Mouse (Mus musculus) MEL-GATA-1-ER (cell line): ENCODE data around the gene Fzd4.

Experiments
- DNase-seq: peaks from one replicate; pipeline ENCODE4 v3.0.0-alpha.2; 2012; ENCODE audit warnings: low read depth; ENCODE audit errors: extremely low read depth

The Fzd4 gene

DNA sequence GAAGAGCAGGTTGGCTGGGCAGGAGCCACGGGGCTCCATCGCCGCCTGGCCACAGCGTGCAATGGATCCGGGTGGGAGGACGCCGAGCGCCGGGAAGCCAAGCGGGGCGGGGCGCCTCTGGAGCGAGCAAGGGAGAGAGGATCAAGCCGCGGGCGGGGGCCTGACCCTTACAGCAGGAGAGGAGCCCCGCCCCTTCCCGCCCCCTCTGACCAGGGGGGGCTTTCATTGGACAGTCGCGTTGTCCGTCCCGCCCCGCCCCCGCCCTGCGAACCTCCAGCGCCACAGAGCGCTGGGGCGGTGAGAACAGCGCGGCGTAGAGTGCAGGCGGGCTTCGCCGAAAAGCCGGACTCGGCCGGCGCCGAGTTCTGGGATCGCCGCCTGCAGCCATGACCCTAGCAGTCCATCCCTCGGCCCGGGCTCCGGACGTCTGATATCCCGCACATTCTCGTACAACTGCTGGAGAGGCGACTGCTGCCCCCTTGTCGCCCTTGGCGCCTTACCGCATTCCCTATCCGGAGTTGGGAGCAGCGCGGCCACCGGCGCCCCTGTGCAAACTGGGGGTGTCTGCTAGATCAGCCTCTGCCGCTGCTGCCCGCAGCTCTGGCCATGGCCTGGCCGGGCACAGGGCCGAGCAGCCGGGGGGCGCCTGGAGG lies at the start of gene Fzd4, which contains the start of gene Tmem135:
Gene Fzd4, plus strand, starts transcription at position 275 of the 653 bp plus-strand sequence.
Gene Tmem135, minus strand, starts transcription at position 142 of the 653 bp plus-strand sequence.
- peak; percentile 60 for DNase-seq

DNA sequence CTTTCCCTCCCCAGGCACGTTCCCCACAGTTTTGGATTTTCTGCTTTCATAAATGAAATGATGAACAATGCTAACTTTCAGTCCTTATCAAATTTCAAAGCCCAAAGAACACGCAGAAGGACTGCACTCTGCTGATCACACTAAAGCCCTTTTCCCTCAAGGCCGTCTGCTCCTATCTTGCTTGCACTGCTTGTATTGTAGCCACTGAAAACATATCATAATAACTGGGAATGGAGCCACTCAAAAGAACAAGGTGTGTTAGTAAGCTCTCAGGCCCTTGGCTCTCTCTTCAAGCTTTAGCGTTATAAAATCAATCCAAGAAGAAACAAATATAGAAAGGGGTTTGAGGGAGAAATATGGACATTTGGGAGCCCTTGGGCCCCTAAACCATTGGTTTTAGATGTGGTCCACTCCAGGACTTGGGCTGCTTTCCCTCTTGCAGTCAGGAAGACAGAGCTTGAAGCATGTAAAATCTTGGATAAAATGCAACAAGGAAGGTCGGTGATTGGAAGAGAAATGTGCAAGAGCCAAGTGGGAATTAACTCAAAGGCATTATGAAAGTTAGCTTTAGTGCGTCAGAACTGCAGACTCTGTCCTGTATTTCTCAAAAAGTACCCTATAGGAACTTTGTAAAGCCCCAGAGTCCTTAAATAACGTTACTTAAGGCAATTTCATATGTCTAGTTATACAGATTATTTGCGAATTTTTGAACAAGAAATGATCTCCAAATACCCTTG lies 48.5 kb upstream of the Fzd4 start:
- no peak for DNase-seq

DNA sequence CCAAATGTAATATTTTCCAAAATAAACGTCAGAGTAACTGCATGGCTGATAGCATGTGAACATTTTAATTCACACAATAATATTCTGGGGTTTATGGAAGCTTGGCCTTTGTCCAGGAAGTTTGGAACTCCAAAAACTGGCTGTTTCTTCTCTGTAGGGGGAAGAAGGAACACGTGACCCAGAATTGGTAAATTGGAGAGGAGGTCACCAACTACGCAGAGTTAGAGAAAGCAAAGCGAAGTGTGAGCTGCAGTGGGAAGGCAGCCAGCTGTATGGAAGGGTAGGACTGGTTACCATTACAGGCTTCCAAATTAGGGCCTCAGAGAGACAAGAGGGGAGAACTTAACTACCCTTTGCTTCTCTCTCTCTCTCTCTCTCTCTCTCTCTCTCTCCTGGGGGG lies 47.8 kb upstream of the Fzd4 start:
- DNase-seq = no peak

DNA sequence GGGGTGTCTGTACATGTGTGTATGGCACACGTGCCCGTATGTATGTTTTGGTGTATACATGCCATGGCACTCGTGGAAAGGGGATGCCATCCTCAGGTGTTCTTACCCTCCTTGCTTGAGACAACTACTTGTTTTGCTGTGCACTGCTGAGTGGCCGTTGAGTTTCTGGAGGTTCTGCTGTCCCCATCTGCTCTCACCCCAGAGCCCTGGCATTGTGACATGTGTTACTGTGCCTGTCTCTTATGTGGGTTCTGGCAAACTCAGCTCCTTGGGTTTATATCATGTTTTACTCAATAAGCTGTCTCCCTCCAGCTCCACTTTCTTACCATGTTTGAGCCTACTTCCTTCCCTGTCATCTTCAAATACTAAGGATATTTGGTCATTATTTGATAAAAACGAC lies 40.2 kb upstream of the Fzd4 start:
- no peak for DNase-seq

DNA sequence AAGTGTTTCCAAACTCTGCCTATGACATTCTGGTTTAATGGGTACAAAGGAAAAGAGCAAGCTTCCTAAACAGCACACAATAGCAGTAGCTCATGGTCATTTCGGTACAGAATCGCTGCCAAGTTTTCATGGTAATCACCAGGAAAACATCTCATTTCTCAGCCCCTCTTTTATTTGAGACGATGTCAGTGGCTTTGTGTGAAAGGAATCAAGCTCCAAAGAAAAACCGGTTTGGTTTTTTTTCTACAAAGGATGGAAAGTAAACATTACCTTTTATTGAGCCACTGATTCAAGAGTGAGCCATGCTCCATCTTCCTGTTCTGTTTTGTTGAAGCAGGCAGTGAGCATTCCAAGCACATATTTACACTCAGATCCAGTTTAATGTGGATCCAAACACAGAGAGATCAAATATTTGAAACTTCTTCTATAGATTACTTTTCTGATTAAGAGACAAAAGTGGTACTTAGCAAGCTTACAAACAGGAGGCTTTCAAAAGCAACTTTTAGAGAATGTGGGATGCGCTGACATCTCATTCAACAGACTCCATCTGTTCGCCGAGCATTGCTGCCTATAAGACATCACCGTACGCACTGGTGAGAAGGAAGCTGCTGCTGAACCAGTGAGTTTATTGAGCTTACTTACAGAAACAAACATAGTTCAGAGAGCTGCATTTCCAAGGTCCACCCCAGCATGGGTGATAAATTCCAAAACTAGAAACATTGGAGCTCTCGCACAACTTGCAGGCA lies 38.8 kb upstream of the Fzd4 start:
- DNase-seq = no peak

DNA sequence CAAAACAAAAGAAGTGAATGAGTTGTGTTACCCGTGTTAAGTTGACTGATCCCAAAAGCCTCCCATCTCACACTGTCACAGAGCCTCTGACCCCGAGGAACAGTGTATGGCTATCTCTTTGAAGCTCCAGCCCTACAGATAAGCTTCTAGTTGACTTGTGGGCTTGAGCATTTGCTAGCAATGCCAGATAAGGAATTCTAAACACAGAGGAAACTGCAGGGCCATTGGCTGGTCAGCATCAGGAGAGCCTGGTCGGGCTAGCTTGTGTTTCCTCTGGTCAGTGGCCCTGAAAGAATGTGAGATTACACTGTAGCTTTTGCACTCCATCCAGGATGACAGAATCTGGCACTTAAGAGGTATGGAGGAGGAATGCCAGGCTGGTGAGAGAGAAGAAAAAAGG lies 36.5 kb upstream of the Fzd4 start:
- no peak for DNase-seq

DNA sequence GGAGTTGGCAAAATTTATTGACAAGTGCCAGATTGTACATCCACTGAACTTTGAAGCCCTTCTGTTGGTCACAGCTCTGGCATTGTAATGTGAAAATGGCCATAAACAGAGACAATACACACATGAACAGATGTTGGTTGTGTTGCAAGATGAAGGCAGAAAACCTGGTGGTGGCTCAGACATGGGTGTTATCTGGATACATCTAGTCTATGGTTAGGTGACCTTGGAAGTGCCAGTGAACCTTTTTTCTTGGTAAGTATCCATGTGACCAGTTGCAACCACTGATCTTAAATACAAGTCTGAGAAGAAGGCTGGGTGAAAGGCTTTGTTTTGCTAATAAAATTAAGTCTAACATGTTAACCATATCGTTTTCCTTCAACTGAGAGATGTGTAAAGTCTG lies 34.1 kb upstream of the Fzd4 start:
- DNase-seq = no peak

DNA sequence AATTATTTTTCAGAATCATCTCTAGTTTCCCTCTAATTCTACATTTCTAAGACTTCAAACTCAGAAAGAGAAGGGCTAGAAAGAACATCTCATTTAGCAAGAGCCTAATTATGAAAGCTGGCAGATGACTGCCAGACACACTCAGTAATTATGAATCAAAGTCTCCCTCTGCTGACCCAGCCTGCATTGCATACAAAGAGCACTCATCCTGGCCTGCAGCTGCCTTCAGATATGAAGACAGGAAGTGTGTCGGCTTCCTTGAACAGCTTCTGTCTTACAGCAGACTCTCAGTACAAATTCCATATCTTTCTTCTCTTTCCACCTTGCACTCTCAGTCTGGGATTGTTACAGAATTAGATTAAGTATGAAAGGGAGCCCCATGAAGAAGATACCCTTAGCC lies 33.2 kb upstream of the Fzd4 start:
- DNase-seq = no peak

DNA sequence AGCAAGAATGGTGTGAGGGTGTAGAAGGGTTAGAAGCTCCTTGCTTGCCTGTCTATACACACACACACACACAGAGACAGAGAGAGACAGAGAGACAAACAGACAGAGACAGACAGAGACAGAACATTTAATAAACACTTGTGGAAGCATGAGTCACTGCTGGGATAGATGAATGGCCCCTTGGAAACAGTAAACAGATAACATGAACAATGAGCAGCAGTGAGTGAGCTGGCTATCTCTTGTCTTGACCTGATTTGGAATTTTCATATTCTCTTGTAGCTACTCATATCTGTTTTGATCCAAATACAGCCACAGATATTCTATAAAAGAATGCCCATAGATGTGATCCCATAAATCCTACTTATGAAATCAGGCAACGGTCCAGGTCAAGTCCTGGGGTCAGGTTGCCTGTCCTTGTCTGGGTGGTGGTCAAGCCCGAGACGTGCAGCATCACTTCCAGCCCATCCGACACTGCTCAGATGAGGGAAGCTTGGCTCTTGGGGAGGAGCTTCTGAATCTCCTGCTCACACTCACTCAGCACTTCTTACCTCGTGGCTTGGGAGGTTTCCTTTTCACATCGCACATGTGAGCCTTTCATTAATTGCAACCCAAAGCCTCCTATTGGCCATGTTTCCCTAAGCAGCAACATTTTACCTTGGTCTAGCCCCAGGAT lies 32.4 kb upstream of the Fzd4 start:
- no peak for DNase-seq

DNA sequence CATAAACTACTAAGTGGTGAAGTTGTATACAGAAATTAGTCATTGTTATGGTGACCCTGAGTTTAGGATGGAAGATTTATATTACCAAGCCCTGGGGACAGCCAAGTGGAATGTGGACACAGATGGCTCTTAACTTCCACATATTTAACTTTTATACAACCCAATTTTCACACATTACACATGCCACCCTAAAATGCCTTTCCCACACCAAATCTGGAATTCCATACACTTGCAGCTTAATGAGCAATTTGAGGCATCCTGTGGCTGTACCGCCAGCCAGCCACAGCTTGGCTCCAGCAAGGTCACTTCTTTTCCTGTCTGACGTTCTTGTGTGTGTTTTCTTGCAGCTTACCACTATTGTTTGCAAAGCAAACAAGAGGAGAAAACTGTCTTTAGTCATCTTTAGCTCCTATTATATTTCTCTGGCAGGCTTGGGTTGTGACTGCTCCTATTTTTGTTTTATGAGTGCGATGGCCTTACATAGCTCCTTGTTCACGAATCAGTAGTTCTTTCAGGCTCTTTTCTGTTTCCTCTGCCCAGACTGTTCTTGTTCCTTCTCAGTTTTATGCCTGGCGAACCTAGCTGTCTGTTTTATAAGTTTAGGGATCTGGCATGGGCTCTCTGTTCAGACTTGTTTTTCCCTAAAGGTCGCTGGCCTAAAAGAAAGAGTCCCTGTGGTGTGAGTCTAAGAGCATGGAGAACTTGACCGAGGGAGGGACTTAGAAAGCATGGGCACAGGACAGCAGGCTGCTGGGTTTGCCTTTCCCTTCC lies 23.0 kb upstream of the Fzd4 start:
- no peak for DNase-seq

DNA sequence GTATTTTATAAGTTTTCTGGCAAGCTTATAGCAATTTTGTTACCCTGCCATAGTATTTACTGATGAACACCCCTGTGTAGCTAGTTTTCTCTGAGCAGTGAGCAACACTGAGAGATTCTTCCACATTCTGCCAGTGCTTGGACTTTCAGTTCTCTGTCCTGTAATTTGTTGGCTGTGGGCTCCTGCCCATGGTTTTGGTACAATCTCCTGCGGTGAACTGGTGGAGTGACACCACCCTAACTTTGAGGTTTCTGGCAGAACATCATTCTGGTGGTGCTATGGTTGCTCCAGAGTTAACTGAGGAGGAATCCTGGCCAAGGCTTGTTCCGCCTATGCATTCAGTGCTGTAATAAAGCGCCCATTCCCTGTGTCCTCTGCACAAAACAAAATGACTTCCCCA lies 21.3 kb upstream of the Fzd4 start:
- DNase-seq = no peak

DNA sequence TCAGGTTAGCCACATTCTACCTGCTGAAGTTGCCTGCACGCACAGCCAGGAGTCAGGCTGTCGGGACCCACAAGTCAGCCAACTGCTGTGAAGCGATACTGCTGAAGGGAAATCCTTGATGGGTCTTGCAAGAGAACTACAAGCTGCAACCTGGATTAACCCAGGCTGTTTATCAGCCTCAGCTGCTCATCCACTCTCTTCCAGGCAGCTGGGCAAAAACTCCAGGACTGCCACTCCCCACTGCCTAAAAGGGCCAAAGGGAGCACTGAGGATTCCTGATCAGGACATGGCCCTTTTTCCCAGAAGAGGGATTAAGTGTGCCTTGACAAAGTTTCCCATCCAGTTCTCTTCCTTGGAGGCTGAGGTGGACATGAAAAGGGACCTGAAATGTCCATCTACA lies 15.2 kb upstream of the Fzd4 start:
- DNase-seq = no peak

DNA sequence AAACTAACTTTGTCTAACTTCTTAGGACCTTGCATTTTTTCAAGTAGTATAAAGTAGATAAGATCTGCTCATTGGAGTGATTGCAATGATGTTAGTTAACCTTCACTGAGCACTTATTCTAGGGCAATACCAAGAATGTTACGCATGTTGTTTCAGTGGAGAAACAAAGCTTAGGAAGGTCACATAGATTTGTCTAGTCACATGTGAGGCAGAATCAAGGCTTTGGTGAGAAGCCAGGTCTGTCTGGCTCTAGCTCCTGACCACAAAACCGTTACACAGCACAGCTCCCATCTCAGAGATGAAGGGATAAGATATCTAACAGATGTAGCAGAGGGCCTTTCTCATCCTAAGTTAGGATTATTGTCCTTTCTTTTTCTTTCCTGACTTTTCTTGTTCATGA lies 13.5 kb upstream of the Fzd4 start:
- no peak for DNase-seq

DNA sequence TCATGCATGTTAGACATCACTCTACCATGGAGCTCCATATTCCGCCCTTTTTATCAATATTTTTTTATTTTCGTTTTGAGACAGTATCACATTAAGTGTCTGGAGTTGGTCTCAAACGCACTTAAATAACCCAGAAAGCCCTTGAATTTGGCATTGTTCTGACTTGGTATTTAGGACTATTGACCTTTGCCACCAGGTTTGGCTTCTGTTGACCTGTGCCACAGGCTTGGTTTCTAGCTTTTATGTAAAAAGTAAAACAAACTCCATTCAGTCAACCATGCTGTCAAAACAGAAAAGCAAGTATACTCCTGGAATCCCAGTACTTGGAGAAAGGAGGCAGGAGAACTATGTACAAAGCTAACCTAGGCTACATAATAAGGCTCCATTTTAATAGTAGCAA lies 12.9 kb upstream of the Fzd4 start:
- DNase-seq = no peak

DNA sequence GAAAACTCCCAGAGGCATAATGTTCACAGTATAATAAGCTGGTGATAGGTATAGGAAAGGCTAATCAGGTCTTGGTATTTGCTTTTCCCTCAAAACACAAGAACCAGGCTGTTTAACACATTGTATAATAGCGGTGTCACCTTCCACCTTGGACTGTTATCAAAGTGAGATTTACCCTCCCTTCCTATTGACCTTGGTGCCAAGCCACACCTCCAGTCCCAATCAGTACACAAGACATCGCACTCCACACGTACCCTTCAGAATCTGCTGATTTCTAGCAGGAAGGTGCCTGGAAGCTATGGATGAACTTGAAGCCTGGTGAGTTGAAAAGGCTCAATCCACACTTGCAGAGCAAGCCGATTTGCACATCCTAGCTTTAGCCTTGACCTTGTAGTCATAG lies 12.3 kb upstream of the Fzd4 start:
- no peak for DNase-seq

DNA sequence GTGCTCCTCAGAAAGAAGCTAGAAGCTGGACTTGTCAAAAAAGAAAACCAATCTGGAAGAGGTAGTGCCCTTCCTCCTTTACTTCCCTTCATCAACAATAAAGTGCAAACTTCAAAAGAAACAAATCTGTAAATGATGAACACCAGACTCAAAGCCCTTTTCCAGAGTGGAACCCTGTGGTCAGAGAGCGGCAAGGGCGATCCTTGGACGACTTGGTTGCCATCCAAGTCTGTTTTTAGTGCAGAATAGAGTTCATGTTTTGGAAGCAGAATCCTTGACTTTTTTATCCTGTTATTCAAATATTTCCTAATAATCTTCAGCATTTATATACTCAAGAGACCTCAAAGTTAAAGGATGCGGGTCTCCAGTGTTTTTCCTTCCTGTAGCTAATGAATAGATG lies 11.8 kb upstream of the Fzd4 start:
- no peak for DNase-seq

DNA sequence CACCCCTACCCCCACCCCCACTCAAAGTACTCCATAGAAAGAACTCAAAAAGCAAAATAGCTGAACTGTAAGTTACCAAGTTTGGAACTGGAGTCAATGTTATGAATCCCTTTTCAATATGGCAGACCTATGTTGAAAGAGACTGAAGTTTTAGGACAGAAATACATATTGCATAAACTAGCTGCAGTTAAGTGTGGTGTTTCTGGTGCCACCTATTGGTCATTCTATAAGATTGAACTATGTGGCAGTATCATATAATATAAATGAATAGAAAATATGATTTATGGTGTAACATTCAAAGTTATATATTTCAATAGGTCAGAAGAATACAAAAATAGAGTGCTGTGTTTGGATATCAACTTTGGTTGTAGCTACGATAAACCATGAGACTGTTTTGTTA lies 11.3 kb upstream of the Fzd4 start:
- DNase-seq = no peak

DNA sequence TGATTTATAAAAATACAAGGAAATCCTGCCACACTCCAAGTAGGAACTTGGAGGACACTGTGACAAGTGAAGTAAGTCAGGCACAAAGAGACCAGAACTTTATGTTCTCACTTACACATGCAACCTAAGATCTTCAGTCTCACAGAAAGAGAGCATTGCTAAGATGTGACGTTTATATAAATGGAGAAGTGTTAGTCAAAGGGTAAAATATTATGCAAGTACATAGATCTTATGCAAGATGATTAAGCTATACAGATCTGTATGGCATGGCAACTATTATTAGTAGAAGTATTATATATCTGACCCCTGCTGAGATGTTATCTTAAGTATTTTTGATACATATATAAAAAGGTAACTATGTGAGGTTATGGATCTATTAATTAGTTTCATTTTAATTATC lies 8.8 kb upstream of the Fzd4 start:
- DNase-seq = no peak

DNA sequence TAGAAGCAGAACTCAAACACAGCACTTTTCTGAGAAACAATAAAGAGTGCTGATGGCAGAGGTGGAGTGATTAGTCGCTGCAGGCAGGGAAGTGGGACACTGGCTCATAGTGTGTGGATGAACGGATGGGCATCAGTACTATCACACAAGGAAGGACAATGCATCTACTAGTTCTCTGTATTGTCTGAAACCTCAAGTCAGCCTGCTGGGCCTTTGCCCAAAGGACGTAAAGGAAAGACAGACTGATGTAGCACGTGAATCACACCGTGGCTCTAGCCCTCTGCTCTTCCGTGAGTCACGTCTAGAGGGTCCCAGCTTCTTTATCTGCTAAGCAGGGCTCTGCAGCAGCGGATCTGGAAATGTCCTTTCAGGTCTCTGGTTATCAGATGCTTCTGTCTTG lies 7.8 kb upstream of the Fzd4 start:
- no peak for DNase-seq

DNA sequence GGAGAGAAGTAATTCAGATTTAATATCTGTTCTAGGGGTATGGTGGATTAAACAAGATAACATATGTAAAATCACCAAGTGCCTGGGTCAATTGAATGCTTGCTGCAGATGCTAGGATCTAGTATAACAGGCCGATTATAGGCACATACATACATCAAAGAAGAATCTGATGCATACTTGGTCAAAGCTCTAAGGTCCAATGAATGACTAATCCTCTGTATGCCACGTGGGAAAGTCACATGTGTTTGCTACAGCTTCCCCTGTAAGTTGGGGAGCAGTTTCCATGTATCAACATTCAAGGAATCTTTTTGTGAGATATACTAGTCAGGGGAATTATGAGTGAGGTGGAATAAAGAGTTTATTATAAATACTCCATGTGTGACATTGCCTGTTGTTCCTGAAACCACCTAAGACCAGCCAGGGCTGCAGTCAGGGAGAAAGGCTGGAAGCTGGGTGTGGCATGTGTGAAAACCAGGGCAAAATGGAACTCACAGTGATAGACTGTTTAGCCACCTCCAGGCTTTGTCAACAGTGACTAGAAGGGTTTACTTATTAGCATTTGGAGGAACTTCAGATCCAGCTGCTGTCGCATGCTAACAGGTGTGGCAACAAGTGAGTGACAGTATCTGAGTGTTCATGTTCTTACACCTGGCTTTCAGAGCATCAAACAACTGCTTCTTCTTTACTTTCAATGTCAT lies 6.2 kb upstream of the Fzd4 start:
- DNase-seq = no peak

DNA sequence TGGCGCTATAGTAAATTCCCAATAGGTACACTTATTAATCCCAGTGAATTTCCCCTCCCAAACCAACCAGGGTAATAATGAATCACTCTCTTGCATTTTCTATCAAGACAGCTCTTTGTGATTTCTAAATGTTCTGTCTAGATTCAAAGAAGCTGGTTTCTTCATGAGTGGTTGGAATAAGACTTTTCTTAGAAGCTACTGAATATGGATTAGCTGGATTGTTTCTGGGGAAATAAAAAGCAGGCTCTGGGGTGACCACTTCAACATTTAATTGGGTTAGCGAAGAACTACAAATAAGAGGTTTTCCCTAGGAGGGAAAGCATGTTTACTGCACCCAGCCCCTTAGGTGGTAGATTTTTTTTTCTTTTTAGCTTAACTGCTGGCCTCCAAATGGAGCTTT lies 3.4 kb upstream of the Fzd4 start:
- no peak for DNase-seq
